Mouse (Mus musculus) naive thymus-derived CD4-positive, alpha-beta T cell, adult 2 months (primary cell): ENCODE measurements around the gene Usp15.

Experiments used
- DNase-seq: peaks from one replicate; pipeline ENCODE4 v3.0.0-alpha.2; 2011; ENCODE audit warnings: low read depth

Gene Usp15

GRCm38 (mm10) chr10:123108121-123108520 is 88.7 kb downstream of the Usp15 start:
- no peak for DNase-seq

- peak; percentile 22 for DNase-seq
These were observed 95.5 kb downstream of the Usp15 start for GRCm38 (mm10) chr10:123101303-123101702.

DNA sequence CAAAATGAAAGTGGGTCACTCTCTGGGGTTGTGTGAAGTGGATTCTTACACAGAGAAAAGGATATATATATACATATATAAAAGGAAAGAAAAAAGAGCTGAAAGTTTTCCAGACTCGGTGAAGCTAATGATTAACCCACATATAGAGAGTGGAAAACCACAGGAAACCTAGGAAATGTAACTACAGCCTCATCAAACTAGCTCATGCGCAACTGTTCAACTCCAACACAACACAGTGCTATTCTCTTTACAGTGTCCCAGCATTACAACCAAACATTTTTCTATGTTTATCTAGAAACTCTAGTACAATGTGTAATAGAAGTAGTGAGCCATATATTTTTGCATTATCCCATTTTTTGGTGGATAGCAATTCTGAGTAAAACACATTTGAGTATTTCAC is 96.2 kb downstream of the Usp15 start:
- no peak for DNase-seq

DNA sequence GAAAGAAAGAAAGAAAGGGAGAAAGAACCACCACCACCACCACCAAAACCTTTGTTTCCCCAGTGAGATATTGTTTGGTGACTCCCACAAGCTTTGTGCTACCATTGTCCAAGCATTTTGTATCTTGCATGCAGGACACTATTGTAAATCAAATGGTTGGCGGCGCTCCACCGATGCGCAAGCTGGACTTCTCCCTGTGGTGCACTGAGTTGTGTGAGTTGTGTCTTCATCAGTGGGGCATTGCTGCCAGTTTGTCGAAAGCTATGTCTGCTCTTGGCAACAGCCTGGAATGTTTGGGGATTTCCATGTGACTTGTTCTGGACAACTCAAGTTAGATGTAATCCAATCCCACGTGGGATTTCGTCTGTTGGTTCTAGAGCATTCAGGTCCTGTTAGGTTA is 102.3 kb downstream of the Usp15 start:
- no peak for DNase-seq

- no peak for DNase-seq
These were observed 104.2 kb downstream of the Usp15 start for GRCm38 (mm10) chr10:123092577-123092976.

DNA sequence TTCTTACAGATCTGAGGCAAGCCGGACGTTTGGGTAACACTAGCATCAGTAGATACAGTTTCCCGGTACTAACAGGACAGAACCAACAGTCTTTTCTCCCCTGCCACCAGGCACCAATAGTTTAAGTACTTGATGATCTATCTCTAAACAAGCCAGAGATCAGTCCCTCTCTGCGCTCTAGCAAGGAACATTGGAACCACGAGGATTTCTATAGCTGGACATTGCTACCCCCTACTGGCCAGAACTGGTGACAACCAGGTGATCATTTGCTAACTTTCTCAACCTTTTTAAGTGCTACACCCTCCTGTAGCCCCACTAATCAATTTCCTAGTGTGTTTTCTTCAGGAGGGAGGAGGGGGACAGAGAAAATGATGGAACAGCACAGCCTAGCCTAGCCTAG is 105.1 kb downstream of the Usp15 start:
- peak; percentile 80 for DNase-seq

DNA sequence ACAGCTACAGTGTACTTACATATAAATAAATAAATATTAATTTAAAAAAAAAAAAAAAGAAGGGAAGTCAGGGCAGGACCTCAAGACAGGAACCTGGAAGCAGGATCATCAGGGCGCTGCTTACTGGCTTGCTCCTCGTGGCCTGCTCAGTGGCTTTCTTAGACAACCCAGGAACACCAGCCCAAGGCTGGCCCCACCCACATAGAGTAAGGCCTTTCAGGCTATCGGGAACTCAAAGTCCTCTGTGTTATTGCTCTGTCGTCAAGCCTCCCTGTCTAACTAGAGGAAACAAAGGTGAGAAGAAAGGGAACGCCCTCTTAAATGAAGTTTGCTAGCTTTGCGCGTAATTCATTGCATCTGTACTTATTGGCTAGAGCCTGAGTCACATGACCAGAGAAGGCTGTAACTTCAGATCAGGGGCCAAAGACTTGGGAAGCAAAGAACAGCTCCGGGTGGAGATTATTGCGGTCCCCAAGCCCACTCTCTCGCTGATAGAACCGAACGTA is 107.3 kb downstream of the Usp15 start:
- DNase-seq = no peak

DNA sequence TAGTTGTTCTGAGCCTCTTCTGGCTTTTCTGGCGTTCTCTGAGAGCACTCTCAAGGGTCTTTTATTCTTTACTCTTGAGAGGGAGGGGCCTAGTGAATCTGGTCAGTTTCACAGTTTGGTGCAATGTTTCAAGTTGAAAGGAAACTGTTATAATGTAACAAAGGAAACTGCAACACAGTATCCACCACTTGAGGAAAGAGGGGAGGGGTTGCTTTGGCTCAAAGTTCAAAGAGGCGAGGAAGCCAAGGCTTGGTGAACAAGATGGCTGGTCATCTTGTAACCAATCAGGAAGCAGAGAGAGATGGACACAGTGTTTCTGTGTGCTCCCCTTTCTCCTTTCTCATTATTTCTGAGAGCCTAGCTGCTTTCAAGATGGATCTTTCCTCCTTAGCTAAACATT is 109.9 kb downstream of the Usp15 start:
- no peak for DNase-seq

GRCm38 (mm10) chr10:123084900-123085641 is 111.7 kb downstream of the Usp15 start:
- DNase-seq = no peak

GRCm38 (mm10) chr10:123084307-123084706 is 112.5 kb downstream of the Usp15 start:
- no peak for DNase-seq

DNA sequence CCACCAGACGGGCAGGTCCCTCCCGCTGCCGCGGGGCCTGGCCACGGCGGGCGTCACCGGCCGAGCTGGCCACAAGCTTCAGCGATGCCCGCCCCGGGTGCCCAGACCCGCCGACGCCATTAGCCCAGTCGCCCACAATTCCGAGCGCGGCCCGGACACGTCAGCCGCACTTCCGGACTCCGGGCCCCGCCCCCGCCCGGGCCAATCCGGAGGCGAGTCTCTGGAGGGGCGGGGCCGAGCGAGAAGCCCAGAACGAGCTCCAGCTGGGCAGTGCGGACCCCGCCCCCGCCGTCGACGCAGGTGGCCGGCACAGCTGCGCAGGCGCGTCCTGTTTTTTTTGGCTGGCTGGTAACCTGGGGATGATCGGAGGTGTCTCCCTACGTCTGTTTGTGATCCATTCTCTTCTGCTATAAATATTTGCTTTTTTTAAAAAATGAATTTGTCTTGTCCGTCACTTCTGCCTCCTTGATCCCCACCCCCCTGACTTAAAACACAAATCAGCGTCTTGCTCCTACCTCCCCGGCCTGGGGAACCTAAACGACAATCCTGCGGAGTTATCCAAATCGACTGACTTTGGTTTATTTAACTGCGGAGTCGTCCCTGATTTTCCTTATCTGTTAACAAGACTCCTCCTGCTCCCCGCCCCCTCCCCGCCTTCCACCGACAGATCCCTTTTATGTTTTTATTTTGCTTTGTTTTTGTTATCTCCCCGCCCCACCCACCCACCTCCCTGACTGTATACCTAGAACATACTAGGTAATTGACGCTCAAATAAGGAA is 120.4 kb downstream of the Usp15 start, which contains the start of gene Mon2:
Mon2 (minus strand) TSS at position 261 of the 779 bp plus-strand sequence.
- DNase-seq = peak; percentile 96

DNA sequence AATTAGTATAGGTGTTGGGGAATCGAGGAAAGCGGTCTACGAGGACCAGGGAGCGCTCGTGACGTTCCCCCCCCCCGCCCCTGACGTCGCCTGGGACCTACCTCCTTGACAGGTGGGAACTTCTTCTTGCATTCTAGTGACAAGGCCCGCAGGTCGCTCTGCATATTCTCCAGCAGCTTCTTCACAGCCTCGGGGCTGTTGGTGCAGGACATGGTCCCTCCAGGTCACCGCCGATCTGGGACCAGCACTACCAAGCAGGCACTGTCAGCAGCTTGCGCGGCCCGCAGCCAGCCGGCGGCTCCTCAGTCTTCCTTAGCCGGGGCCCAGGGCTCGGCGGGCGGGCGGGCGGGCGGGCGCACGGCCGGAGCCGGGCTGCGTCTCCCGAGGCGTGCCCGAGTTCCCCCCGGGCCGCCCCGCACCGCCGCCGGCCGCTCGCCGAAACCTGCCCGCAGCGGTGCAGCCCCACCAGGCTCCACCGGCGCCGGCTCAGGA is 121.0 kb downstream of the Usp15 start:
- peak; percentile 61 for DNase-seq

GRCm38 (mm10) chr10:123071997-123072396 is 124.8 kb downstream of the Usp15 start:
- no peak for DNase-seq

- DNase-seq = no peak
These were observed 133.8 kb downstream of the Usp15 start for GRCm38 (mm10) chr10:123063021-123063420.

DNA sequence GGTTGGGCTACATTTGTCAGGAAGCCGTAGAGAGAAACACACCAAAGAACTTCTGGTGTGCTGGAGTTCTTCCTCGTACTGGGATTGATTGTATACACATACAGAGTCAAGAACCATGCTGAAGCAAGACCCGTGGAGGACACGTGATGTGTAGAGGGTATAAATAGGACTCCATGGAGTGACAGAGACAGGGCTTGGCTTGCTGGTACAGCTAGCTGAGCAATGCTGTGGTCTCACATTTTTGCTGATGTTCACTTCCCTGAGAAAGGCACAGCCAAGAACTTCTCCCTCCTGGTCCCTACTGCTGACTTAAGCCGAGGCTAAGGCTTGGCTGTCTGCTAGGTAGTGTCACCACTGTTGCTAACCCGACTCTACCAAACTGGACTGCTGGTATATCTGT is 136.0 kb downstream of the Usp15 start:
- DNase-seq = no peak

DNA sequence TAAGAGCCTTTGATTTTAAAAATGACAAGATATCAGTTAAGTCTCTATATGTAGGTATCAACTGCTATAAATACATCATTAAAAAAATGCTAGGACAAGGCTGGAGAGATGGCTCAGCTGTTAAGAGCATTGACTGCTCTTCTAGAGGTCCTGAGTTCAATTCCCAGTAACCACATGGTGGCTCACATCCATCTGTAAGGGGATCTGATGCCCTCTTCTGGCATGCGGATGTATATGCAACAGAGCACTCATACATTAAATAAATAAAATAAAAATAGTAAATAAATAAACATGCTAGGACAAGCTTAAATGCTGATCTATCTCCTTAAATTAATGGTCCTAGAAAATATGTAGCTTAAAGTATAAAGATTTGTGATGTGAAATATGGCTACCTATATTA is 139.7 kb downstream of the Usp15 start:
- DNase-seq = peak; percentile 24

DNA sequence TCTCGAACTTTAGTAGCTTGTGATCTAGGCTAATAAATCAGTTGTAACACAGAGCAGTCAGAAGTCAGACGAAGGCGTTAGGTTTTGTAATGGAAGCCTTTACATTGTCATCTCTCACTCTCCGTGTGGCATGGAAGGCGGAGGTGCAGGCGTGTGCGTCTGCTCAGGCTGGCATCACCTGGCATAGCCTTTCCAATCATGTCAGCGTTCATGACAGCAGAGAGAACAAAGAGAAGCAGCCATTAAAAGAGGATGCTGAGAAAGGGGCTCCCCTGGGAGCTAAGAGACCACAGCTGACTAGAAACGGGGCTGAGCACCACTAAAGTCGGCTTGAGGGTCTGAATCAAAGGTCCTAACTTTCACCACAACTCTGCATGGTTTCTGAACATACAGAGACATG is 140.3 kb downstream of the Usp15 start:
- DNase-seq = no peak

DNA sequence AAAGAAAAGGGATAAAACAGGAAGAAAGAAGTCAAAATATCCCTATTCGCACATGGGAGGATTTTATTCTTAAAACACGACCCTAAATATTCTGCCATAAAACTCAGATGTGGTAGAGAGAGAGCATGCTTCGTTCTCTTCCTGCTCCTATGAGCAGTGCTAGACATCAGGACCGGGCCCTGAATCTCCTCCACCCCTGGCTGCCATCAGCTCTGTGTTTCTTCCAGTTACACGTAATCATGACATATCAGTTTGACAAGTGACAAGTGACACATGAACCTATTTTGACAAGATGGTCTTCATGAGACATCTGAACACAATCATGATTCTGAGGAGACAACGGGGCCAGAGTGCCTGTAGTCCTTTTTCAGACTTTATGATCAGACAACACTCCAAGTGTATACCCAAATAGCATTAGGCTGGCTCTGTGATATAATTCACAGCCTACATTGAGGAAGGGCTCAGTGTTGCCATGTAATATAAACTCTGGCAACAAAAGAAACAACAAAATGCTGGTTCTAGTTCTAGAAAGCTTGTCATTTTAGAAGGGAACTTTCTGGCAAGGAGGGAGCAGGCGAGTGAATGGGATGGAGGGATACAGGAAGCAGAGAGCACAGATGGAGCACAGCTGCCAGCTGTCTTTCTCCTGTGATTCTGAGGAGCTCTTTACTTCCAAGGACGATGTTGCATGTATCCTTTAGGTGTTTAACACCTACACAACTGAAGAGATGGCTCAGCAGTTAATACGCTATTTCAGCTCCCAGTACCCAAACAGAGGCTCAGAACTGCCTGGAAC is 141.4 kb downstream of the Usp15 start:
- no peak for DNase-seq
